12 mouse cellular contexts compared by ENCODE assay signal in the genomic region with DNA sequence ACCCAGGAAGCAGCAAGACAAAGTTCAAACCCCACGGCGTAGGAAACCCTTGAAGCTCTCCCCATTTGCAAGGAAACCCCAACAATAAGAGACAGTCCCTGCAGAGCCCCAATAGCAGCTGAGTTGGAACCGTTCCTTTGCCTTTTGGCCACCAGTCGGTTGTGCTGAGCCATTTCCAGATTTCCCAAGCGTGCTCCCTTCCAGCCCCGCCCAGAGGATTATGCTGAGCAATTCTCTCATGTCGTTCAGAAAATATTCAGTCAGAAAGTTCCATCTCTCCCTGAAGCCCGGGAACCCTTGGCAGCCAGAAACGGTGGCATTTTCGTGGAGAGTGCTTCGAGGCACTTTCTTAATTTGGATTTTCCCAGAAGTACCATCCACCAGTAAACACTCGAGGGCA.
DNase-seq lines count a peak whose midpoint lies in the region; ATAC-seq and TF ChIP-seq lines count a peak whose summit lies in the region.
"Had no signal": no experiment of that assay in that cellular context is flagged by ENCODE, and none has a peak within 500 bp of the region (broad histone marks: within the 10 kb centered on the region; RNA-seq: fewer than 3 reads in every experiment).

No protein-coding gene starts in this region.

- H3K27ac ChIP-seq in hindbrain, postnatal 0 days = no peak overlapping the region
- no peak overlapping the region for H3K27ac ChIP-seq in hindbrain, embryonic 10.5 days
- H3K27ac ChIP-seq: heart, embryonic 15.5 days; limb, embryonic 12.5 days; macrophage had no signal

- H3K9me3 ChIP-seq in hindbrain, postnatal 0 days (ENCODE audit: low read length) = no peaks in the 10 kb centered on the region
- H3K9me3 ChIP-seq in hindbrain, embryonic 10.5 days = no peaks in the 10 kb centered on the region
- H3K9me3 ChIP-seq: heart, embryonic 15.5 days; limb, embryonic 12.5 days had no signal

- H3K4me3 ChIP-seq in hindbrain, postnatal 0 days (ENCODE audit: low read length) = no peak overlapping the region
- H3K4me3 ChIP-seq in hindbrain, embryonic 10.5 days = no peak overlapping the region
- H3K4me3 ChIP-seq: heart, embryonic 15.5 days; limb, embryonic 12.5 days had no signal

- 71% methylated on average over 12 of the region's 12 CpGs for WGBS in hindbrain, postnatal 0 days
- WGBS in hindbrain, embryonic 10.5 days = 86% methylated on average over 12 of the region's 12 CpGs

- no peaks in the 10 kb centered on the region for H3K27me3 ChIP-seq in hindbrain, postnatal 0 days (ENCODE audit: insufficient read depth, low read length)
- H3K27me3 ChIP-seq in hindbrain, embryonic 10.5 days (ENCODE audit: insufficient read depth, poor library complexity, severe bottlenecking) = peaks cover 11% of the 10 kb centered on the region
- H3K27me3 ChIP-seq: heart, embryonic 15.5 days had no signal

- TF ChIP-seq CTCF in hindbrain, postnatal 0 days (IDR thresholded peaks at IDR 0.05; ENCODE audit: low read depth) = no peak

- no peak for ATAC-seq in hindbrain, postnatal 0 days
- no peak for ATAC-seq in megakaryocyte progenitor cell, adult 5-6 weeks (replicated peaks; ENCODE audit: poor library complexity)

- no peaks in the 10 kb centered on the region for H3K4me1 ChIP-seq in hindbrain, postnatal 0 days (ENCODE audit: insufficient read depth, low read length)
- no peaks in the 10 kb centered on the region for H3K4me1 ChIP-seq in hindbrain, embryonic 10.5 days (replicated peaks)
- H3K4me1 ChIP-seq: heart, embryonic 15.5 days; limb, embryonic 12.5 days had no signal

- DNase-seq in hindbrain, postnatal 0 days (ENCODE audit: low spot score) = peak; percentile 6
- no peak for DNase-seq in hindbrain, embryonic 10.5 days (ENCODE audit: low spot score)
- DNase-seq in adrenal gland, postnatal 36 days = peak; percentile 3 to 10
- peak; percentile 13 to 29 for DNase-seq in cerebellum, postnatal 14 days
- peak; percentile 16 to 43 for DNase-seq in lung, adult 18-20 months
- no peak for DNase-seq in frontal cortex, adult 2 months (ENCODE audit: extremely low spot score in 1 of 2, low spot score in 1 of 2)
- DNase-seq: kidney, adult 9 months; right cerebral cortex, postnatal 25 days had no signal

- H3K36me3 ChIP-seq in hindbrain, postnatal 0 days (ENCODE audit: insufficient read depth, low read length) = no peaks in the 10 kb centered on the region
- H3K36me3 ChIP-seq in hindbrain, embryonic 10.5 days = no peaks in the 10 kb centered on the region
- H3K36me3 ChIP-seq: heart, embryonic 15.5 days; limb, embryonic 12.5 days had no signal

- no peak overlapping the region for H3K9ac ChIP-seq in hindbrain, postnatal 0 days (replicated peaks; ENCODE audit: low read length)
- H3K9ac ChIP-seq: heart, embryonic 15.5 days; limb, embryonic 12.5 days had no signal

- no peak overlapping the region for H3K4me2 ChIP-seq in hindbrain, postnatal 0 days (ENCODE audit: low read depth, low read length)
- H3K4me2 ChIP-seq: heart, embryonic 15.5 days; limb, embryonic 12.5 days had no signal

Comparison
In these comparisons a context has a peak if more than half of its experiments do, and no peak if none do; other contexts are left out.
1. DNase-seq: peak in hindbrain, postnatal 0 days (single experiment), adrenal gland, postnatal 36 days (2 of 2), cerebellum, postnatal 14 days (2 of 2) and lung, adult 18-20 months (2 of 2); none in hindbrain, embryonic 10.5 days (single experiment) and frontal cortex, adult 2 months (0 of 2).